Mouse (Mus musculus) cerebellum, adult 2 months (tissue): ENCODE measurements at regions not wholly inside any gene's neighbourhood (a gene's known extent, or its start where the extent isn't known, plus 50 kb on each side); places are given as distances from the start of the nearest gene placed in this dataset.

Experiments
- DNase-seq, 2 experiments: peaks; one replicate each; pipeline ENCODE4 v3.0.0; 2021
- H3K27ac ChIP-seq: fragments of 200-500 bp; 2 replicates; pipeline ENCODE4 v1.5.1; 2012; ENCODE audit warnings: low read length, control low read depth, inconsistent platforms; ENCODE audit not compliant: insufficient read depth
- H3K27me3 ChIP-seq: fragments of 200-500 bp; 2 replicates; pipeline ENCODE4 v1.6.1; 2012; ENCODE audit warnings: inconsistent platforms, mild to moderate bottlenecking, low read length, moderate library complexity; ENCODE audit not compliant: control insufficient read depth, insufficient read depth
- H3K4me1 ChIP-seq: fragments of 200-500 bp; 2 replicates; pipeline ENCODE4 v1.6.1; 2011; ENCODE audit warnings: low read length; ENCODE audit not compliant: control insufficient read depth, insufficient read depth
- H3K4me3 ChIP-seq: fragments of 200-500 bp; replicated peaks from 2 replicates; pipeline ENCODE3; 2011; ENCODE audit warnings: mild to moderate bottlenecking, low read depth, low read length, control low read depth; ENCODE audit not compliant: insufficient read depth
- CTCF ChIP-seq: fragments of 200-500 bp; IDR thresholded peaks from 2 replicates; pipeline ENCODE4 v1.5.1; 2011; ENCODE audit warnings: low read depth, mild to moderate bottlenecking, control low read depth, low read length, moderate library complexity, borderline replicate concordance; ENCODE audit not compliant: insufficient read depth
- POLR2A ChIP-seq: fragments of 200-500 bp; IDR thresholded peaks from 2 replicates; pipeline ENCODE4 v1.6.1; 2011; ENCODE audit warnings: low read length, control low read depth, borderline replicate concordance; ENCODE audit not compliant: insufficient read depth
- WGBS: fragments of 180-500 bp; shearing (Covaris S2); methylation state at CpG from one replicate; pipeline ENCODE4 v1.1.7; 2018; 5-methylcytosine and 5-hydroxymethylcytosine counted together

DNA sequence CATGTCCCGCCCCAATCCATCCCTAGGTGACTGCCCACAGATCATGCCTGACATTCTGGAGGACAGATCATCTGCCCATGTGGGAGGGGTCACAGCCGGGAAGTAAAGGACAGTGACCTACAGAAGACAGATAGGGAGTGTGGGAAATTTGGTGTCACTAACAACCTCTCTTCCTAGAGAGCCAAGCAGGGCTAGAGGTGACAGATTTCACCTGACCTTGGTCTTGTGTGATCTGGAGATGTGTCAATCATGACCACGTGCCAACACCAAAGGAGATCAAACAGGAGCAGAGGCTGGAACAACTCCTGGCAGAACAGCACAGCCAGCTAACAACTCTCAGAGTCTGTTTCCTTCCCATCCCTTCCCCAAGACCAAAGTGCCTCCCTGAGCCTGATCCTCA, 85.0 kb downstream of the Rplp1 start:
- WGBS, result 95% methylated on average over 3 of the region's 3 CpGs
- Histone ChIP-seq H3K4me1 (peaks cover 10% of the 10 kb centered on the region; the same call in 1 of the 2 replicates), H3K27me3 (no peaks in the 10 kb centered on the region), H3K27ac (no peak overlapping the region), H3K4me3 (no peak overlapping the region)
- no peak for DNase-seq
- no peak for TF ChIP-seq CTCF
- no peak for TF ChIP-seq POLR2A

GRCm38 (mm10) chr9:61827721-61828120, 86.6 kb downstream of the Rplp1 start:
- TF ChIP-seq POLR2A (no peak), CTCF (no peak)
- no peak for DNase-seq
- no peak overlapping the region for H3K27ac ChIP-seq
- H3K4me3 ChIP-seq, result no peak overlapping the region
- H3K4me1 ChIP-seq, result peaks cover 10% of the 10 kb centered on the region; the same call in 1 of the 2 replicates
- 96% methylated on average over 4 of the region's 4 CpGs for whole genome bisulfite sequencing
- H3K27me3 ChIP-seq, result no peaks in the 10 kb centered on the region

- H3K27me3 ChIP-seq, result no peaks in the 10 kb centered on the region
- TF ChIP-seq POLR2A (no peak), CTCF (no peak)
- peaks cover 10% of the 10 kb centered on the region; the same call in 1 of the 2 replicates for H3K4me1 ChIP-seq
- no peak overlapping the region for H3K27ac ChIP-seq
- DNase-seq, result no peak
- 93% methylated on average over 2 of the region's 2 CpGs for WGBS
- H3K4me3 ChIP-seq, result no peak overlapping the region
Measured at GRCm38 (mm10) chr9:61827014-61827413, 87.3 kb downstream of the Rplp1 start.

- Histone ChIP-seq H3K4me3 (no peak overlapping the region), H3K4me1 (peaks cover 10% of the 10 kb centered on the region; the same call in 1 of the 2 replicates), H3K27ac (no peak overlapping the region), H3K27me3 (no peaks in the 10 kb centered on the region)
- no peak for DNase-seq
- no peak for TF ChIP-seq POLR2A
- TF ChIP-seq CTCF, result no peak
- WGBS, result 74% methylated on average over 3 of the region's 3 CpGs
Measured at GRCm38 (mm10) chr9:61826415-61826814, 87.9 kb downstream of the Rplp1 start.

- 83% methylated on average over 2 of the region's 2 CpGs for WGBS
- no peak overlapping the region for H3K4me3 ChIP-seq
- TF ChIP-seq POLR2A, result no peak
- no peak for TF ChIP-seq CTCF
- no peak overlapping the region for H3K27ac ChIP-seq
- peaks cover 10% of the 10 kb centered on the region; the same call in 1 of the 2 replicates for H3K4me1 ChIP-seq
- DNase-seq, result no peak
- no peaks in the 10 kb centered on the region for H3K27me3 ChIP-seq
Measured at GRCm38 (mm10) chr9:61825804-61826203, 88.5 kb downstream of the Rplp1 start.

- H3K4me1 ChIP-seq, result no peaks in the 10 kb centered on the region
- H3K27me3 ChIP-seq, result no peaks in the 10 kb centered on the region
- H3K27ac ChIP-seq, result no peak overlapping the region
- TF ChIP-seq CTCF (no peak), POLR2A (no peak)
- H3K4me3 ChIP-seq, result no peak overlapping the region
- DNase-seq, result no peak
- 93% methylated on average over 1 of the region's 1 CpGs for WGBS
Measured at GRCm38 (mm10) chr9:61819836-61820235, 94.5 kb downstream of the Rplp1 start.

DNA sequence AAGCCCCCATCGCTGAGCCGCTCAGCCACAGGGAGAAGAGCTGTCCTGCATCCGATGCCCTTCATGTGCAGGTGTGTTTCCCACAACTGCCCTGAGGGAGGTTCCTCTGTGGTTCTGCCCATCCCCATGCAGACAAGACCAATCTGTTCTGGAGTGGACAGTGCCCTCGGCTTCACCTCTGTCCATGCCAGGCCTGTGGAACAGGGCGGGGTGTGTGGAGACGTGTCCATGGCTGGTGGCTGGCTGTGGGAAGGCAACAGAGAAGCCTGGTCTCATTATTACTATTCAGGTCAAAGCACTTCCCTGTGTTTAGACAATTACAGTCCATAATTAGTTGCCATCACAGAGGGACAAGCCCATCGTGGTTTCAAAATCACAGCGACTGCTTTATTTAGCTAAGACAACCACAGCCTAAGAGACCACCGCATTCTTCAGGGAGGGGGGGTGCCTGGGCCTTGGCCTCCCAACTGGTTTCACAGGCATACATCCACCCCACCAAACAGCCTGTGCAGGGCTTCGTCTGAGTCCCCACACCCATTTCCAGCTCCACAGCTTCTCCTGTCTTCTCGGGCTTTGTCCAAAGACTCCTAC, 97.7 kb downstream of the Rplp1 start:
- 91% methylated on average over 11 of the region's 11 CpGs for WGBS
- H3K4me1 ChIP-seq, result no peaks in the 10 kb centered on the region
- TF ChIP-seq CTCF, result no peak
- no peak for TF ChIP-seq POLR2A
- DNase-seq, result no peak
- no peak overlapping the region for H3K4me3 ChIP-seq
- no peaks in the 10 kb centered on the region for H3K27me3 ChIP-seq
- no peak overlapping the region for H3K27ac ChIP-seq

GRCm38 (mm10) chr9:61815995-61816394, 98.3 kb downstream of the Rplp1 start:
- 71% methylated on average over 10 of the region's 10 CpGs for WGBS
- DNase-seq, result no peak

More at GRCm38 (mm10) chr9:61815995-61816394, 98.3 kb downstream of the Rplp1 start:
- Histone ChIP-seq H3K27ac (no peak overlapping the region), H3K4me1 (peaks cover 3% of the 10 kb centered on the region; the same call in 1 of the 2 replicates), H3K4me3 (no peak overlapping the region), H3K27me3 (no peaks in the 10 kb centered on the region)
- TF ChIP-seq POLR2A, result no peak
